Mouse (Mus musculus) embryonic fibroblast, embryonic 13.5 days (primary cell): ENCODE measurements around the gene Snap47.

Experiments used
- CTCF ChIP-seq: IDR thresholded peaks from 2 replicates; pipeline ENCODE4 v1.5.1; 2011; ENCODE audit warnings: mild to moderate bottlenecking, control low read depth, low read length, moderate library complexity, borderline replicate concordance; ENCODE audit not compliant: insufficient read depth
- POLR2A ChIP-seq: IDR thresholded peaks from 2 replicates; pipeline ENCODE4 v1.6.1; 2011; ENCODE audit warnings: low read depth, mild to moderate bottlenecking, control low read depth, low read length, moderate library complexity

DNA sequence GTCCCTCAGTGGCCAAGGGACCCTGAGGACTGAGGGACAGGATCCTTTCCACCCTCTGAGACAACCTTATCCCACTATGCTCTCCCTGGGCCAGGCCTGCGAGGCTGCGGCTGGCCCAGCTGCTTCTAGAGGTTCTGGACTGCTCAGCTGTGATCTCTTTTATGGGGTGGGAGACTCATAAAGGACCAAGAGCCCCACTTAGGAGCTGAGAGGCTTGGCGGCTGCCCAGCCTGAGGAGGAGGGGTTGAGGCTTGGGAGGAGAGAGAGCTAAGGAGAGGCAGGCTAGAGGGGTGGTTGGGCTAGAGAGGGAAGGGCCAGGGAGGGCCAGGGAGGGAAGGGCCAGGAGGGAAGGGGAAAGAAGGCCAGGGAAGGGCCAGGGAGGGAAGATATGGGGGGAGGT lies 86.6 kb downstream of the Snap47 start:
- TF ChIP-seq CTCF (no peak), POLR2A (no peak)
